In the genomic region with DNA sequence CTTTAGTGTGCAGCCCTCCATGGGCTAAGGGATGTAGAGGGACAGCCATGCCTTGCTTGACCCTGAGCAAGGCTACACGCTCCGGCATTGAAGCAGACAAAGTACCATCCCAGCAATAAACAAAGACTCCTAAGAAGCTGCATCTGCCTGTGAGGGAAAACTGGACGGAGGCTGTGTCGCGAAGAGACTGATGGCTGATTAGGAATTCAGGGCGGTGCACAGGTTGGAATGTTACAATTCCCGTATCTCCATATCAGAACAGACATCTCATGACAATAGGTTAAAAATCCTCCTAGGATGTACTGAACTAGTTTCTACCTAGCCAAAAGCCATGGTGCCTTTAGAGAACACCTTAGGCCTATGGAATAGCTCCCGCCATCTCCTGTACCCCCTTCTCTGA, we compare ENCODE assay signal across 24 mouse cellular contexts. TPM values are rescaled to one million over a fixed set of nuclear protein-coding genes. Genes with fewer than 3 reads are reported as not detected.
DNase-seq lines count a peak whose midpoint lies in the region; ATAC-seq lines count a peak whose summit lies in the region.
"Had no signal": no experiment of that assay in that cellular context is flagged by ENCODE, and none has a peak within 500 bp of the region (broad histone marks: within the 10 kb centered on the region; RNA-seq: fewer than 3 reads in every experiment).

No protein-coding gene starts in this region.

- WGBS in limb, embryonic 15.5 days = 80% methylated on average over 8 of the region's 8 CpGs
- WGBS in limb, embryonic 10.5 days = 84% methylated on average over 8 of the region's 8 CpGs

- DNase-seq in limb, embryonic 10.5 days (ENCODE audit: low spot score) = no peak
- peak; percentile 81 for DNase-seq in R1 (ENCODE audit: low read depth, low spot score)
- DNase-seq in cerebellum, adult 8-10 months = no peak
- no peak for DNase-seq in frontal cortex, adult 2 months (ENCODE audit: extremely low spot score in 1 of 2, low spot score in 1 of 2)
- DNase-seq: adrenal gland, adult 8-10 months; adrenal gland, postnatal 14 days; adrenal gland, postnatal 36 days; cerebellum, adult 11-12 months; cerebellum, adult 2 months; cerebellum, adult 9-11 months; cerebellum, postnatal 14 days; cerebellum, postnatal 36 days; embryo, embryonic 11 days; forebrain, postnatal 0 days had no signal

- H3K4me2 ChIP-seq in limb, embryonic 15.5 days = no peak overlapping the region
- H3K4me2 ChIP-seq: embryonic facial prominence, embryonic 13.5 days; embryonic facial prominence, embryonic 15.5 days; forebrain, embryonic 12.5 days; forebrain, embryonic 15.5 days had no signal

- H3K4me1 ChIP-seq in limb, embryonic 15.5 days = peaks cover 28% of the 10 kb centered on the region
- H3K4me1 ChIP-seq in limb, embryonic 10.5 days = peaks cover 37% of the 10 kb centered on the region

- H3K27ac ChIP-seq in limb, embryonic 15.5 days = 0 out of 2 replicates have a peak overlapping the region, but pooled peaks have one; percentile 13
- H3K27ac ChIP-seq in limb, embryonic 10.5 days = no peak overlapping the region
- H3K27ac ChIP-seq: embryonic facial prominence, embryonic 13.5 days; embryonic facial prominence, embryonic 15.5 days; forebrain, embryonic 10.5 days; forebrain, embryonic 12.5 days; forebrain, embryonic 15.5 days had no signal

- no peaks in the 10 kb centered on the region for H3K27me3 ChIP-seq in limb, embryonic 15.5 days
- peaks cover 25% of the 10 kb centered on the region for H3K27me3 ChIP-seq in limb, embryonic 10.5 days (ENCODE audit: low read depth, poor library complexity, severe bottlenecking)
- H3K27me3 ChIP-seq: embryonic facial prominence, embryonic 13.5 days; embryonic facial prominence, embryonic 15.5 days; Patski had no signal

- no peak for ATAC-seq in limb, embryonic 15.5 days (ENCODE audit: insufficient number of reproducible peaks, low FRiP score, low TSS enrichment, low read depth)
- ATAC-seq: activated CD4-positive, CD25-positive, alpha-beta regulatory T cell, adult 4 months; forebrain, embryonic 15.5 days; forebrain, postnatal 0 days; Patski had no signal

- H3K9me3 ChIP-seq in limb, embryonic 15.5 days = no peaks in the 10 kb centered on the region
- no peaks in the 10 kb centered on the region for H3K9me3 ChIP-seq in limb, embryonic 10.5 days (replicated peaks)
- H3K9me3 ChIP-seq: embryonic facial prominence, embryonic 13.5 days; embryonic facial prominence, embryonic 15.5 days; forebrain, embryonic 10.5 days; forebrain, embryonic 12.5 days; forebrain, embryonic 15.5 days; G1E had no signal

- no peaks in the 10 kb centered on the region for H3K36me3 ChIP-seq in limb, embryonic 15.5 days
- H3K36me3 ChIP-seq in limb, embryonic 10.5 days = no peaks in the 10 kb centered on the region
- H3K36me3 ChIP-seq: embryonic facial prominence, embryonic 13.5 days; embryonic facial prominence, embryonic 15.5 days; forebrain, embryonic 10.5 days; forebrain, embryonic 12.5 days; forebrain, embryonic 15.5 days; G1E had no signal

- H3K9ac ChIP-seq in limb, embryonic 15.5 days = no peak overlapping the region
- H3K9ac ChIP-seq: embryonic facial prominence, embryonic 13.5 days; embryonic facial prominence, embryonic 15.5 days; forebrain, embryonic 12.5 days; forebrain, embryonic 15.5 days; forebrain, postnatal 0 days had no signal

- no peak overlapping the region for H3K4me3 ChIP-seq in limb, embryonic 15.5 days
- H3K4me3 ChIP-seq in limb, embryonic 10.5 days = no peak overlapping the region
- H3K4me3 ChIP-seq: embryonic facial prominence, embryonic 13.5 days; embryonic facial prominence, embryonic 15.5 days; erythroblast, embryonic 14.5 days; forebrain, embryonic 10.5 days; forebrain, embryonic 12.5 days; forebrain, embryonic 15.5 days had no signal

RNA-seq across cellular contexts. Expression of gene Ptges, which starts 23.8 kb away (rescaled TPM):
- polyA plus RNA-seq in limb, embryonic 15.5 days (2015; fragmentation: Nextera tagmentation; extraction: Ambion mirVana) = 27.6 and 35.3 TPM in 2 replicates
- 10.1 and 11.8 TPM in 2 replicates for polyA plus RNA-seq in limb, embryonic 10.5 days (2016; fragmentation: Nextera tagmentation; extraction: Ambion mirVana)
- 8.3 and 9.3 TPM in 2 replicates for polyA plus RNA-seq in frontal cortex, adult 2 months (2012; rRNA removed)
- polyA plus RNA-seq: erythroblast, embryonic 14.5 days; G1E had no signal

RNA-seq across cellular contexts. Expression of gene Tor1b, which starts 46.9 kb away (rescaled TPM):
- 38.5 and 40.4 TPM in 2 replicates for polyA plus RNA-seq in limb, embryonic 15.5 days (2015; fragmentation: Nextera tagmentation; extraction: Ambion mirVana)
- polyA plus RNA-seq in limb, embryonic 10.5 days (2016; fragmentation: Nextera tagmentation; extraction: Ambion mirVana) = 26.7 and 27.6 TPM in 2 replicates
- 30.6 and 33.6 TPM in 2 replicates for polyA plus RNA-seq in frontal cortex, adult 2 months (2012; rRNA removed)
